Mouse (Mus musculus) kidney, postnatal 10 days (tissue): ENCODE measurements around the gene Inpp5f.

ENCODE experiments used
- DNase-seq: peaks from one replicate; pipeline ENCODE4 v3.0.0; 2021; ENCODE audit warnings: mixed read lengths

The Inpp5f gene

GRCm38 (mm10) chr7:128743898-128744297 lies 132.8 kb downstream of the Inpp5f start:
- DNase-seq: no peak

DNA sequence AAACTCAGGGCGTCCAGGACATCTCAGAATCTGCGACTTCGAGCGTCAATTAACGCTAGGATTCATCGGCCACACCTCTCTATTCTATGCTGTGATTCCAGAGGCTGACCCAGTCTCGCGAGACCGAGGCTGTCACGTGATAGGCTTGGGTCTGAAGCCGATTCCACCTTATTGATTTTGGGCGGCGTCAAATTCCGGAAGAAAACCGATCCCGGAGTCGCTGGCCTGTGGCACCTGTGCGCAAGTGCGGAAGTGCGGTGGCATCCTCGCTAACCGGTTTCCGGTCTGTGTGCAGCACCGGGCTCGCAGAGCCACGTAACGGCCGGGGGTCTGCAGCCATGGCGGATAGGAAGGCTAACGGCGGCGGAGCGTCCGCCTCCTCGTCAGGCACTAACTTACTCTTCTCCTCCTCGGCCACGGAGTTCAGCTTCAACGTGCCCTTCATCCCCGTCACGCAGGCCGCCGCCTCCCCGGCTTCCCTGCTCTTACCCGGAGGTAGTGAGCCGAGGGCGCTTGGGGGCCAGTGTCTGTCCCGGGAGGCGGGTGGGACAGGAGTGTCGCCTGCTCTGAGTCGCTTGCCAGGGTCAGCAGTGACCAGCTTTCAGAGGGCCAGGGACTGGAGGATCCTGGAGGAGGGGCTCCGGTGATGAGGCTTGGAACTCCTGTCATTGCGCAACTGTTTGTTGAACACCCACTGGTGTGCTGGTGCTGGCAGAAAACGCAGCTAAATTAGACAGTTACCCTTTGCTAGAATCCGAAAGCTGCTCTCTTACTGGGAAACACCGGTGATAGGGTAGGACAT lies 133.8 kb downstream of the Inpp5f start, which contains the start of gene Sec23ip:
Gene Sec23ip, plus strand, starts transcription at position 260 of the 802 bp plus-strand sequence.
- peak; percentile 99 for DNase-seq
